Mouse (Mus musculus): ENCODE results near the gene Elovl5. TPM values are rescaled to one million over a fixed set of nuclear protein-coding genes. Genes with fewer than 3 reads are reported as not detected.

The Elovl5 gene
- total and polyA plus RNA-seq, 2 experiments from 2014 or later = 48.4 to 53.3 TPM

GRCm38 (mm10) chr9:77937875-77938274 is 20.7 kb downstream of the Elovl5 start:
- Histone ChIP-seq H3K4me3 (ENCODE audit: low read depth, low read length) (no peak overlapping the region), H3K9me3 (replicated peaks; ENCODE audit: control insufficient read depth, low read length) (no peaks in the 10 kb centered on the region), H3K9ac (replicated peaks; ENCODE audit: low read depth, low read length) (no peak overlapping the region), H3K4me2 (ENCODE audit: low read depth, low read length) (no peak overlapping the region), H3K36me3 (replicated peaks; ENCODE audit: control insufficient read depth, insufficient read depth, low read length) (no peaks in the 10 kb centered on the region), H3K27ac (ENCODE audit: low read depth) (no peak overlapping the region), H3K27me3 (ENCODE audit: control insufficient read depth, insufficient read depth, low read length) (no peaks in the 10 kb centered on the region), H3K4me1 (ENCODE audit: control insufficient read depth, insufficient read depth) (peaks cover 45% of the 10 kb centered on the region)
- TF ChIP-seq EP300 (IDR thresholded peaks at IDR 0.05; ENCODE audit: low read depth) = no peak
- no peak for ATAC-seq (ENCODE audit: insufficient read depth, low read depth)
- WGBS = 55% methylated on average over 11 of the region's 11 CpGs
- DNase-seq (ENCODE audit: low spot score) = no peak

- no peak overlapping the region for H3K4me3 ChIP-seq (ENCODE audit: low read depth, low read length)
- H3K9me3 ChIP-seq (replicated peaks; ENCODE audit: control insufficient read depth, low read length) = no peaks in the 10 kb centered on the region
- H3K27me3 ChIP-seq (ENCODE audit: control insufficient read depth, insufficient read depth, low read length) = no peaks in the 10 kb centered on the region
- DNase-seq (ENCODE audit: low spot score) (no peak), ATAC-seq (ENCODE audit: insufficient read depth, low read depth) (peak; percentile 70)
- H3K27ac ChIP-seq (ENCODE audit: low read depth) = peak overlapping the region; percentile 70
- H3K36me3 ChIP-seq (replicated peaks; ENCODE audit: control insufficient read depth, insufficient read depth, low read length) = no peaks in the 10 kb centered on the region
- 38% methylated on average over 13 of the region's 13 CpGs for WGBS
- no peak for TF ChIP-seq CTCF (IDR thresholded peaks at IDR 0.05; ENCODE audit: low read depth)
- TF ChIP-seq EP300 (IDR thresholded peaks at IDR 0.05; ENCODE audit: low read depth) = no peak
- H3K4me1 ChIP-seq (ENCODE audit: control insufficient read depth, insufficient read depth) = peaks cover 45% of the 10 kb centered on the region
- H3K4me2 ChIP-seq (ENCODE audit: low read depth, low read length) = peak overlapping the region; percentile 40
- no peak overlapping the region for H3K9ac ChIP-seq (replicated peaks; ENCODE audit: low read depth, low read length)
Measured at GRCm38 (mm10) chr9:77938761-77939553, 21.8 kb downstream of the Elovl5 start.

- DNase-seq (ENCODE audit: low spot score) (no peak), ATAC-seq (ENCODE audit: insufficient read depth, low read depth) (no peak; the same call in 1 of the 2 replicates)
- H3K4me2 ChIP-seq (ENCODE audit: low read depth, low read length) = peak overlapping the region; percentile 40
- H3K4me1 ChIP-seq (ENCODE audit: control insufficient read depth, insufficient read depth) = peaks cover 45% of the 10 kb centered on the region
- H3K27ac ChIP-seq (ENCODE audit: low read depth) = peak overlapping the region; percentile 70
- H3K36me3 ChIP-seq (replicated peaks; ENCODE audit: control insufficient read depth, insufficient read depth, low read length) = no peaks in the 10 kb centered on the region
- 21% methylated on average over 5 of the region's 5 CpGs for WGBS
- no peak overlapping the region; the same call in 1 of the 2 replicates for H3K9ac ChIP-seq (replicated peaks; ENCODE audit: low read depth, low read length)
- TF ChIP-seq EP300 (IDR thresholded peaks at IDR 0.05; ENCODE audit: low read depth) = no peak
- TF ChIP-seq CTCF (IDR thresholded peaks at IDR 0.05; ENCODE audit: low read depth) = no peak
- no peaks in the 10 kb centered on the region for H3K9me3 ChIP-seq (replicated peaks; ENCODE audit: control insufficient read depth, low read length)
- H3K27me3 ChIP-seq (ENCODE audit: control insufficient read depth, insufficient read depth, low read length) = no peaks in the 10 kb centered on the region
- H3K4me3 ChIP-seq (ENCODE audit: low read depth, low read length) = no peak overlapping the region
Measured at GRCm38 (mm10) chr9:77939554-77939920, 22.4 kb downstream of the Elovl5 start.

- Histone ChIP-seq H3K27ac (ENCODE audit: low read depth) (no peak overlapping the region), H3K9ac (replicated peaks; ENCODE audit: low read depth, low read length) (no peak overlapping the region), H3K4me1 (ENCODE audit: control insufficient read depth, insufficient read depth) (peaks cover 48% of the 10 kb centered on the region), H3K9me3 (replicated peaks; ENCODE audit: control insufficient read depth, low read length) (no peaks in the 10 kb centered on the region), H3K27me3 (ENCODE audit: control insufficient read depth, insufficient read depth, low read length) (no peaks in the 10 kb centered on the region), H3K4me3 (ENCODE audit: low read depth, low read length) (no peak overlapping the region), H3K36me3 (replicated peaks; ENCODE audit: control insufficient read depth, insufficient read depth, low read length) (no peaks in the 10 kb centered on the region), H3K4me2 (ENCODE audit: low read depth, low read length) (no peak overlapping the region)
- TF ChIP-seq EP300 (IDR thresholded peaks at IDR 0.05; ENCODE audit: low read depth) (no peak), CTCF (IDR thresholded peaks at IDR 0.05; ENCODE audit: low read depth) (no peak)
- DNase-seq (ENCODE audit: low spot score) = no peak
- ATAC-seq (ENCODE audit: insufficient read depth, low read depth) = no peak
- 45% methylated on average over 6 of the region's 6 CpGs for WGBS
Measured at GRCm38 (mm10) chr9:77941058-77941457, 23.9 kb downstream of the Elovl5 start.

GRCm38 (mm10) chr9:77941836-77942235 is 24.7 kb downstream of the Elovl5 start:
- ATAC-seq (ENCODE audit: insufficient read depth, low read depth) (no peak), DNase-seq (ENCODE audit: low spot score) (no peak)
- Histone ChIP-seq H3K4me3 (ENCODE audit: low read depth, low read length) (no peak overlapping the region), H3K9ac (replicated peaks; ENCODE audit: low read depth, low read length) (no peak overlapping the region), H3K36me3 (replicated peaks; ENCODE audit: control insufficient read depth, insufficient read depth, low read length) (no peaks in the 10 kb centered on the region), H3K4me1 (ENCODE audit: control insufficient read depth, insufficient read depth) (peaks cover 49% of the 10 kb centered on the region), H3K27me3 (ENCODE audit: control insufficient read depth, insufficient read depth, low read length) (no peaks in the 10 kb centered on the region), H3K4me2 (ENCODE audit: low read depth, low read length) (no peak overlapping the region), H3K9me3 (replicated peaks; ENCODE audit: control insufficient read depth, low read length) (no peaks in the 10 kb centered on the region), H3K27ac (ENCODE audit: low read depth) (no peak overlapping the region)
- 50% methylated on average over 9 of the region's 9 CpGs for WGBS
- no peak for TF ChIP-seq CTCF (IDR thresholded peaks at IDR 0.05; ENCODE audit: low read depth)
- TF ChIP-seq EP300 (IDR thresholded peaks at IDR 0.05; ENCODE audit: low read depth) = no peak

GRCm38 (mm10) chr9:77942411-77942810 is 25.2 kb downstream of the Elovl5 start:
- WGBS = 77% methylated on average over 10 of the region's 10 CpGs
- Histone ChIP-seq H3K9ac (replicated peaks; ENCODE audit: low read depth, low read length) (no peak overlapping the region), H3K4me2 (ENCODE audit: low read depth, low read length) (no peak overlapping the region), H3K4me1 (ENCODE audit: control insufficient read depth, insufficient read depth) (peaks cover 49% of the 10 kb centered on the region), H3K4me3 (ENCODE audit: low read depth, low read length) (no peak overlapping the region), H3K36me3 (replicated peaks; ENCODE audit: control insufficient read depth, insufficient read depth, low read length) (no peaks in the 10 kb centered on the region), H3K27me3 (ENCODE audit: control insufficient read depth, insufficient read depth, low read length) (no peaks in the 10 kb centered on the region), H3K9me3 (replicated peaks; ENCODE audit: control insufficient read depth, low read length) (no peaks in the 10 kb centered on the region), H3K27ac (ENCODE audit: low read depth) (no peak overlapping the region)
- TF ChIP-seq CTCF (IDR thresholded peaks at IDR 0.05; ENCODE audit: low read depth) (no peak), EP300 (IDR thresholded peaks at IDR 0.05; ENCODE audit: low read depth) (no peak)
- ATAC-seq (ENCODE audit: insufficient read depth, low read depth) (no peak), DNase-seq (ENCODE audit: low spot score) (no peak)
